Mouse (Mus musculus) lung, adult 2 months (tissue): ENCODE results near the gene Sema7a. TPM values are rescaled to one million over a fixed set of nuclear protein-coding genes. Genes with fewer than 3 reads are reported as not detected.

Experiments used
- DNase-seq: peaks from one replicate; pipeline ENCODE4 v3.0.0; 2022
- H3K4me1 ChIP-seq: fragments of 200-500 bp; 2 replicates; pipeline ENCODE4 v1.6.1; 2011; ENCODE audit warnings: low read length; ENCODE audit not compliant: control insufficient read depth, insufficient read depth
- H3K4me3 ChIP-seq: fragments of 200-500 bp; replicated peaks from 2 replicates; pipeline ENCODE3; 2011; ENCODE audit warnings: low read depth, mild to moderate bottlenecking, control low read depth, low read length; ENCODE audit errors: extremely low read depth
- CTCF ChIP-seq: fragments of 200-500 bp; IDR thresholded peaks from 2 replicates; pipeline ENCODE4 v1.5.1; 2011; ENCODE audit warnings: mild to moderate bottlenecking, low read length, control low read depth; ENCODE audit not compliant: insufficient read depth
- POLR2A ChIP-seq: fragments of 200-500 bp; IDR thresholded peaks from 2 replicates; pipeline ENCODE4 v1.6.1; 2011; ENCODE audit warnings: low read depth, mild to moderate bottlenecking, control low read depth, low read length, borderline replicate concordance; ENCODE audit errors: extremely low read depth
- WGBS: fragments of 180-500 bp; shearing (Covaris S2); methylation state at CpG from one replicate; pipeline ENCODE4 v1.1.7; 2018; 5-methylcytosine and 5-hydroxymethylcytosine counted together
- polyA plus RNA-seq: library from polyadenylated mRNA; depleted of rRNA; stranded (reverse); fragments of >200 nt; gene quantifications from 2 replicates; pipeline ENCODE4 v1.2.3, GENCODE M21; 2012

The Sema7a gene
- polyA plus RNA-seq, 1 experiment = 69.3 TPM

DNA sequence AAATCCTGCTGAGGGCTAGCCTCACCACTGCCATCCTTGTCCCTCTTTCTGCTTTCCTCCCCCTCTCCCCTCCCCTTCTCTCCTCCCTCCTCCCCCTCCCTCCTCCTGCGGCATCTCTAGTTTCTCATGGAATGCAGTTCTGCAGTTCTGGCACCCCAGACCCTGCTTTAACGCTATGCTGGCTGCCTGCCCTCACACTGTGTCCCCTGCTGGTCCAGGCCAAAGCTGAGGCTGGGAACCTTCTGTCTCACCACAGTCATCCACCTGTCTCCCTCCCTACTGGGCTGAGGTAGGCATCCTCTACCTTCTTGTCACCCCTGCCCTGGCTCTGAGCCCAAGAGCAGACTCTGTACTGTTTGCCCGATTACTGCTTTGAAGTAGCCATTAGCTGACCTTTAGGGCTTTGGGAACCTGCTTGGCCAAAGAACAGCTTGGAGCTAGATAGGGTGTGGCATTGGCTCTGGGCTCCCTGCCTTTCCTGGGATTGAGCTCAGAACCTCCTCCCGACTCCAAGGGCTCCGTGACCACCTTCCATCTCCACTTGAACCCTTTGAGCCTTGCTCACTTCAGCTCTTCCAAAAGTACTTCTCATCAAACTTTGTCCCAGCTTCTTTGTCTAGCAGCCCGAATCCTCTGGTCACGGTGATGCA, 7.6 kb downstream of the Sema7a start:
- WGBS = 42% methylated on average over 7 of the region's 7 CpGs
- TF ChIP-seq POLR2A (no peak), CTCF (no peak)
- Histone ChIP-seq H3K4me3 (no peak overlapping the region), H3K4me1 (peaks cover 46% of the 10 kb centered on the region)
- DNase-seq = no peak

DNA sequence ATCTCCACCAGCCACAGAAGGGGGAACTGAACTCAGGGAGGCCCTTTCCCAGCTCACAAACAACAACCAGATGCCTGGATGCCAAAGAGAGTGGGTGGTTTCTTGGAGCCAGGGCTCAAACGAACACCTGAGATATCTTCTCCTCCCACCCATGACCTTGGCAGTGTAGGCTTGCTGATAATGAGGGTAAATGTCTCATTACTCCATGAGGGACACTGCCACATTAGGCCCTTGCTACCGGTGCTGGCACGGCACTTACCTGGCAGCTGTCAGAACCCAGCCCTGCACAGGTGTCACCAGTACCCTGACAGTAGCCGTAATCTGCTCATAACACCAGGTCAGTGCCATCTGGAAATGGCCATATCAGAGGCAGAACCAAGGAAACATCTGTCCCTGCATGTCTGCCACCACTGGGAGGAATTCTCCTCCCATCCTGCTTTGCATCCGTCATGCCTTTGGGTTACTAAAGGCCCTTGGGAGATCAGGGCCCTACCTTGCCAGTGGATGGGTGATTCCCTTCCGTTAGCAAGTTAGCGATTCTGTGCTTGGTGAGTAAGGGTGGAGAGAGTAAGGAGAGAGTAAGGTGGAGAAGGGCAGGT, 8.5 kb downstream of the Sema7a start:
- 57% methylated on average over 7 of the region's 7 CpGs for WGBS
- H3K4me3 ChIP-seq = no peak overlapping the region
- no peak for DNase-seq
- TF ChIP-seq CTCF = no peak
- no peak for TF ChIP-seq POLR2A
- H3K4me1 ChIP-seq = peaks cover 46% of the 10 kb centered on the region

DNA sequence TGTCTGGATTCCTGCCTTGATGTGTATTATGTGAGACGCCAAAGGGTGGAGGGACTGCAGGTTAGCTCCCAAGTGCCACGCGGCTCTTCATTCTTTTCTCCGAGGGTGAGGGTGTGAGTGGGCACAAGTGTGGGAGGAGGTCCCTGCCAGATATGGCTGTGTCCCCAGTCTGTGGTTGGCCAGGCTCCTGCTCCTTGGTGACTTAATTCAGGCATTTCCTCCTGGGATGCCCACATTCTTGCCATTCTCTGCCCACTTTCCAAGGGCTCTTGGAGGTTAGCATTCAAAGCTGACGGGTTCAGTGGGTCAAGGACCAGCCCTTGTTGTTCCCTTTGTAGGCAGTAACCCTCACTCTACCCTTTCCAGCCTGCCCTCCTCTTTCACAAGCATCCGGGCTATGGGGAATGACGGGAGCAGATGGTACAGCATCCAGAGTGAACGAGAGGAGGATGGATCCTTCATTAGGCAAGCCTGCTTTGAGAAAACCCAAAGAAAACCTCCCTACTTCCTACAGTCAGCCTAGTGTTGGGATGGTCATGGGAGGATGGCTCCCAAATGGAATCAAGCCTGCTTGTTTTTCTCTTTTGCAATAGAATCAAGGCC, 9.3 kb downstream of the Sema7a start:
- H3K4me3 ChIP-seq = no peak overlapping the region

DNA sequence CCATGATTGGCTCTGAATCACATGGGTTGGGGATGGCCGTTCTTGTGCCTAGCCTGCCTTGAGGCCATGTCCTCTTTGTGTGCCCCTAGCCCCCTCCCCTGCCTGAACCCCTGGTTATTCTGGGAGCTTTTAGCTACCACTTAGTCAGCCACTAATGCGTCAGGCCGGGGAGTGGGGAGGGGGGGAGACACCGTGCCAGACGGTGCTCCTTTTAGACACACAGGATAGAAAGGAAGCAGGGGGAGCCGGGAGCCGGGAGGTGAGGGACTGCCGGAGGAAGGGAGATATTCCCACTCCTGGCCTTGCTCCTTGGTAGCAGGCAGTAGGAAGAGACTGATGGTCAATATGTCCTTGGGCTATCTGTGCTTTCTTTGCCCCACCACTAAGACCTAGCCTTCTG, 10.0 kb downstream of the Sema7a start:
- 32% methylated on average over 8 of the region's 8 CpGs for WGBS
- DNase-seq = no peak
- H3K4me1 ChIP-seq = peaks cover 43% of the 10 kb centered on the region
- no peak overlapping the region for H3K4me3 ChIP-seq
- TF ChIP-seq CTCF = no peak
- no peak for TF ChIP-seq POLR2A

More for the DNA sequence above, 9.3 kb downstream of the Sema7a start:
- TF ChIP-seq POLR2A (no peak), CTCF (no peak)
- H3K4me1 ChIP-seq = peaks cover 43% of the 10 kb centered on the region
- 51% methylated on average over 8 of the region's 8 CpGs for WGBS
- peak; percentile 41 for DNase-seq

DNA sequence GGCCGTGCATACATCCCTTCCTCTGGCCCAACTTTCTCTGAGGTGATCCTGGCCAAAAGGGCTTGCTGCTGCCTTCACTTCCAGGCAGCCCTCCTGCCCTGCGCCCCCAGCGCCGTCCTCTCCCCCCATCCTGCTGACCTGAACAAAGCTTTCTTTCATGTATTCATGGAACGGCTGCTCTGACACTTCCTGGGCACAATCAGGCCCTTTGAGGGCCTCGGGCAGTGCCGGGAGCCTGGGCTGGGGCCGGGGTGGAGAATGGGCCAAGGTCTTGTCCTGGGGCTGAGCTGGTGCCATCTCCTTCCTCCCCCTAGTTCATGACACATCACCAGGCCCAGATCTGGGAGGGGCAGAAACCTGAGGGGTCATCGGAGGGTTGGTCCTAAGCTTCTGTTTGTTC, 10.6 kb downstream of the Sema7a start:
- H3K4me3 ChIP-seq = no peak overlapping the region
- no peak for TF ChIP-seq POLR2A
- peaks cover 43% of the 10 kb centered on the region for H3K4me1 ChIP-seq

DNA sequence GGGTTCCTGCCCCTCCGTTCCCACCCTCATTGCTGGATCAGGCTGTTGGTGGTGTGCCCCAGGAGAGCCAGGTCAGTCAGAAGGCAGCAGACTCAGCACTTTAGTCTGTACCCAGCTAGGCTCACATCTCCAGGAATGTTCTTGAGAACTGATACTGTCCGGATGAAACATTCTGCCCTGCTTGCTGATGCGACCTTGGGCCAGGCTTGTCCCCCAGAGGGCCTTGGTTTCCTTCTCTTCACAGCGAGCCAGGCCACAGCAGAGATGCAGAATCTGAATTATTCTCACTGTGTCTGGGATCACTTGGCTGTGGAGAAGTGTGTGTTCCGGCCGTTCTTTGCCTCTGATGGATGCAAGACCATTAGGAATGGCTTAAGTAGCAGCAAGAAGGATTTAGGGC, 12.1 kb downstream of the Sema7a start:
- Histone ChIP-seq H3K4me3 (no peak overlapping the region), H3K4me1 (peaks cover 39% of the 10 kb centered on the region)
- no peak for TF ChIP-seq POLR2A
- TF ChIP-seq CTCF = no peak
- WGBS = 76% methylated on average over 6 of the region's 6 CpGs
- DNase-seq = no peak

More for the DNA sequence above, 10.6 kb downstream of the Sema7a start:
- WGBS = 51% methylated on average over 9 of the region's 9 CpGs
- DNase-seq = no peak

DNA sequence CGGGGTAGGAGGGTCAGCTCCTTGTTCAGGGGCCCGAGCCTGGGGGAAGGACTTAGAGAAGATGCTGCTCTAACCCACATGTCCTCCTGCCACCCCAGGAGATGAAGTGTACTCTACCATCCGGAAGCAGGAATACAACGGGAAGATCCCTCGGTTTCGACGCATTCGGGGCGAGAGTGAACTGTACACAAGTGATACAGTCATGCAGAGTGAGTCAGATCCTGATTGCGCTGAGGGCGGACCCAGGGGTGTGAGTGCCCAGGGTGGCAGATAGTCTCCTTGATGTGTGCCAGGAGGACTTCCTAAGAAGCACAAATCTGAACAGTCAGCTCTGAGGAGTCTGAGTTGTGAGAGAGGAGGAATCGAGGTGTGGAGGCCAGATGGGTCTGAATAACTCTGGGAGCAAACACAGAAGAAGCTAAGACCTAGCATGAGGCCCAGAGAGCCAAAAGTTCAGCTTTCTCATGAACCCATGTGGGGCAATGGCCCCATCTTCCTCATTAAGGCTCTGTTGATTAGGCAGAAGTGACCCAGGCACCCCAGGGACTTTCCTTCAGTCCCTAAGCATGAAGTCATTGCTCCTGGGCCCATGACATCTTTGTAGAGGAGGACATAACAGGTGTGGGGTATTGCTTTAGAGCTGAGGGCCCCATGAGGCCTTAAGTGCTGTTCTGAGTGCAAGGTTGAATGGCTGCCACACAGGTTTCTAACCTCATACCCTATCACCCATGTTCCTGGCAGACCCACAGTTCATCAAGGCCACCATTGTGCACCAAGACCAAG, 15.2 kb downstream of the Sema7a start:
- H3K4me1 ChIP-seq = peaks cover 11% of the 10 kb centered on the region; the same call in 1 of the 2 replicates
- TF ChIP-seq CTCF (no peak), POLR2A (no peak)
- no peak overlapping the region for H3K4me3 ChIP-seq
- DNase-seq = no peak
- 71% methylated on average over 12 of the region's 12 CpGs for WGBS

DNA sequence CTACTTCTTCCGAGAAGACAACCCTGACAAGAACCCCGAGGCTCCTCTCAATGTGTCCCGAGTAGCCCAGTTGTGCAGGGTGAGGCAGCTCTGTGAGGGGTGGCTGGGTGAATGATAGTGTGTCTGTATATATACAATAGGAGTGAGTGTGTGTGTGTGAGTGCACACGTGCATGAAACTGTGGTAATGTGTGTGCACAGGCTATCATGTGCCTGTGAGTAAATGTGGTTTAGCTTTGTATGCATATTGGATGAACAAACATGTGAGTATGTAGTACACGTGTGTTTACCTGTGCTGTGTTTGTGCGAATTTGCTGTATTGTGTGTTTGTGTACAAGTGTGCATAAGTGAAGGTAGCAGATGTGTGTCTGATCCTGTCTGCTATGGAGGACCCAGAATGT, 15.9 kb downstream of the Sema7a start:
- no peak overlapping the region for H3K4me3 ChIP-seq
- TF ChIP-seq POLR2A (no peak), CTCF (no peak)
- 0 out of 2 replicates have a peak, but pooled peaks cover 8% of the 10 kb centered on the region for H3K4me1 ChIP-seq
- 63% methylated on average over 6 of the region's 6 CpGs for WGBS
- no peak for DNase-seq

DNA sequence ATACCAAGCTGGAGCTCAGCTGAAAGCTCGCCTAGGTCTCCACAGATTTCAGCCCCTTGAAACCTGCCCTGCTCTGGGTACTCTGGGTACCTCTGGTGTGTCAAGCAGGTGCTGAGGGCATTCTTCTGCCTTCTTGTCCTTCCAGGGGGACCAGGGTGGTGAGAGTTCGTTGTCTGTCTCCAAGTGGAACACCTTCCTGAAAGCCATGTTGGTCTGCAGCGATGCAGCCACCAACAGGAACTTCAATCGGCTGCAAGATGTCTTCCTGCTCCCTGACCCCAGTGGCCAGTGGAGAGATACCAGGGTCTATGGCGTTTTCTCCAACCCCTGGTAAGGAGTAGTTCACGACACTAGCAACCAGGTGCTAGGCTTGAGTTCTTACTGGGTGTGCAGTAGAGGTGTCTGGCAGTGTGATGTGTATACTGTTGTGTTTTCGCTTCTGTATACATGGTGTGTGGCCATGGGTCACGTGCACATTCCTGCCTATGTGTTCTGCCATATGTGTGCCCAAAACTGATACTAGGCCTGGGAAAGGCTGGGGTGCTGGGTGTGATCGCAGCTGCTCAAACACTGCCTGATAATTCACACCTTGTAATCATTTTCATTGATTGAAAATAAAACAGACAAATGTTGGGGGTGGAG, 16.4 kb downstream of the Sema7a start:
- WGBS = 79% methylated on average over 9 of the region's 9 CpGs
- H3K4me1 ChIP-seq = 0 out of 2 replicates have a peak, but pooled peaks cover 4% of the 10 kb centered on the region

More for the DNA sequence above, 16.4 kb downstream of the Sema7a start:
- TF ChIP-seq CTCF (no peak), POLR2A (no peak)
- H3K4me3 ChIP-seq = no peak overlapping the region
- no peak for DNase-seq
